21 mouse cellular contexts compared by ENCODE assay signal in genomic region chr19:53256361-53256760, GRCm38 (mm10). TPM values are rescaled to one million over a fixed set of nuclear protein-coding genes. Genes with fewer than 3 reads are reported as not detected.
DNase-seq lines count a peak whose midpoint lies in the region; ATAC-seq and TF ChIP-seq lines count a peak whose summit lies in the region.
"Had no signal": no experiment of that assay in that cellular context is flagged by ENCODE, and none has a peak within 500 bp of the region (broad histone marks: within the 10 kb centered on the region; RNA-seq: fewer than 3 reads in every experiment).

No protein-coding gene starts in this region.

- no peak overlapping the region for H3K4me3 ChIP-seq in gastrocnemius, adult 2 months
- no peak overlapping the region for H3K4me3 ChIP-seq in heart, embryonic 16.5 days (ENCODE audit: low read length)
- H3K4me3 ChIP-seq in liver, embryonic 12.5 days = 0 out of 2 replicates have a peak overlapping the region, but pooled peaks have one; percentile 13
- H3K4me3 ChIP-seq: hindbrain, embryonic 12.5 days; neural tube, embryonic 15.5 days had no signal

- peak; percentile 0 for DNase-seq in gastrocnemius, adult 2 months
- no peak for DNase-seq in gastrocnemius, postnatal 10 days
- DNase-seq in heart, adult 18-20 months = no peak
- DNase-seq in R1 (ENCODE audit: low read depth, low spot score) = peak; percentile 52
- DNase-seq in neural tube, embryonic 10.5 days (ENCODE audit: extremely low spot score, low spot score) = no peak
- no peak for DNase-seq in adrenal gland, postnatal 14 days
- DNase-seq: adrenal gland, adult 8-10 months; cerebellum, adult 11-12 months; cerebellum, postnatal 36 days; gastrocnemius, postnatal 14 days; lung, adult 2 months; lung, postnatal 36 days; right cerebral cortex, postnatal 4 days; thymus, adult 18-20 months had no signal

- H3K27ac ChIP-seq in gastrocnemius, adult 2 months = no peak overlapping the region
- H3K27ac ChIP-seq in heart, embryonic 16.5 days (ENCODE audit: low read length) = peak overlapping the region; percentile 89
- H3K27ac ChIP-seq in liver, embryonic 12.5 days = peak overlapping the region; percentile 98
- H3K27ac ChIP-seq: hindbrain, embryonic 12.5 days; neural tube, embryonic 15.5 days had no signal

- no peak for ATAC-seq in heart, embryonic 16.5 days (replicated peaks; ENCODE audit: extremely low read depth, insufficient read depth, low FRiP score)
- ATAC-seq in liver, embryonic 12.5 days = no peak
- ATAC-seq: CD4-positive, CD25-positive, alpha-beta regulatory T cell, adult 4 months; forebrain, embryonic 16.5 days had no signal

- H3K4me2 ChIP-seq in heart, embryonic 16.5 days (ENCODE audit: low read depth, low read length) = no peak overlapping the region
- peak overlapping the region; percentile 65 for H3K4me2 ChIP-seq in liver, embryonic 12.5 days
- H3K4me2 ChIP-seq: hindbrain, embryonic 12.5 days; midbrain, embryonic 11.5 days; neural tube, embryonic 15.5 days had no signal

- no peaks in the 10 kb centered on the region for H3K27me3 ChIP-seq in heart, embryonic 16.5 days (ENCODE audit: control insufficient read depth, insufficient read depth, low read length)
- peaks cover 8% of the 10 kb centered on the region for H3K27me3 ChIP-seq in liver, embryonic 12.5 days (replicated peaks)
- H3K27me3 ChIP-seq: hindbrain, embryonic 12.5 days; neural tube, embryonic 15.5 days had no signal

- no peak overlapping the region for H3K9ac ChIP-seq in heart, embryonic 16.5 days (ENCODE audit: low read length)
- peak overlapping the region; percentile 51 for H3K9ac ChIP-seq in liver, embryonic 12.5 days
- H3K9ac ChIP-seq: hindbrain, embryonic 12.5 days; neural tube, embryonic 15.5 days had no signal

- no peaks in the 10 kb centered on the region for H3K36me3 ChIP-seq in heart, embryonic 16.5 days (ENCODE audit: control insufficient read depth, insufficient read depth)
- H3K36me3 ChIP-seq in liver, embryonic 12.5 days = no peaks in the 10 kb centered on the region
- H3K36me3 ChIP-seq: hindbrain, embryonic 12.5 days; neural tube, embryonic 15.5 days had no signal

- intact Hi-C loops in gastrocnemius, adult 2 months (cut with DNase I) = no loop called here

- TF ChIP-seq CTCF in gastrocnemius, adult 2 months (IDR thresholded peaks at IDR 0.05) = no peak

- H3K9me3 ChIP-seq in heart, embryonic 16.5 days (replicated peaks; ENCODE audit: control insufficient read depth, low read length) = peaks cover 6% of the 10 kb centered on the region
- H3K9me3 ChIP-seq in liver, embryonic 12.5 days (replicated peaks) = no peaks in the 10 kb centered on the region
- H3K9me3 ChIP-seq: neural tube, embryonic 15.5 days had no signal

- WGBS in heart, embryonic 16.5 days = 79% methylated on average over 8 of the region's 8 CpGs
- WGBS in liver, embryonic 12.5 days (ENCODE audit: insufficient replicate concordance) = 79% methylated on average over 8 of the region's 8 CpGs

- peaks cover 20% of the 10 kb centered on the region for H3K4me1 ChIP-seq in heart, embryonic 16.5 days (ENCODE audit: control insufficient read depth, insufficient read depth, low read length)
- peaks cover 76% of the 10 kb centered on the region for H3K4me1 ChIP-seq in liver, embryonic 12.5 days
- H3K4me1 ChIP-seq: neural tube, embryonic 15.5 days had no signal

RNA-seq across cellular contexts. Expression of gene Mxi1, which starts 54.0 kb away (rescaled TPM):
- total RNA-seq in gastrocnemius, adult 2 months (2021) = 10 to 100 TPM; 38.1 to 53.6 TPM
- 10 to 100 TPM; 27.7 to 31.0 TPM for total RNA-seq in gastrocnemius, postnatal 10 days (2021)
- 28.7 and 40.7 TPM in 2 replicates for polyA plus RNA-seq in heart, embryonic 16.5 days (2015; fragmentation: Nextera tagmentation; extraction: Ambion mirVana)
- total RNA-seq in heart, adult 18-20 months (2021) = 10 to 100 TPM; 37.8 to 42.7 TPM
- 38.3 and 39.3 TPM in 2 replicates for polyA plus RNA-seq in liver, embryonic 12.5 days (2016; fragmentation: Nextera tagmentation; extraction: Ambion mirVana)
- 27.3 and 31.0 TPM in 2 replicates for total RNA-seq in adrenal gland, postnatal 14 days (2021)

Comparison
In these comparisons a context has a peak if more than half of its experiments do, and no peak if none do; other contexts are left out.
1. DNase-seq: peak in gastrocnemius, adult 2 months (single experiment) and R1 (single experiment); none in gastrocnemius, postnatal 10 days (single experiment), heart, adult 18-20 months (0 of 2), neural tube, embryonic 10.5 days (single experiment) and adrenal gland, postnatal 14 days (single experiment).